Mouse (Mus musculus) hindbrain, postnatal 0 days (tissue): ENCODE data around the gene Mroh8. TPM values are rescaled to one million over a fixed set of nuclear protein-coding genes. Genes with fewer than 3 reads are reported as not detected.

ENCODE experiments used
- ATAC-seq: fragments of 200-750 bp; cut with Nextera tagmentation; 2 replicates; pipeline ENCODE4 v1.8.0; 2017; ENCODE audit warnings: mild to moderate bottlenecking, moderate TSS enrichment, moderate library complexity
- DNase-seq: peaks from one replicate; pipeline ENCODE4 v3.0.0-alpha.2; 2015; ENCODE audit warnings: low spot score
- H3K27ac ChIP-seq: fragments of 300-500 bp; sonication (generic); 2 replicates; pipeline ENCODE4 v1.5.1; 2014; ENCODE audit warnings: mild to moderate bottlenecking
- H3K27me3 ChIP-seq: fragments of 300-500 bp; sonication (generic); 2 replicates; pipeline ENCODE4 v1.6.1; 2014; ENCODE audit warnings: low read length, mixed read lengths; ENCODE audit not compliant: insufficient read depth
- H3K36me3 ChIP-seq: fragments of 300-500 bp; sonication (generic); 2 replicates; pipeline ENCODE4 v1.6.1; 2014; ENCODE audit warnings: low read length, mixed read lengths; ENCODE audit not compliant: insufficient read depth
- H3K4me1 ChIP-seq: fragments of 300-500 bp; sonication (generic); 2 replicates; pipeline ENCODE4 v1.6.1; 2014; ENCODE audit warnings: antibody characterized with exemption, low read length, mixed read lengths; ENCODE audit not compliant: insufficient read depth
- H3K4me2 ChIP-seq: fragments of 300-500 bp; sonication (generic); 2 replicates; pipeline ENCODE4 v1.6.1; 2014; ENCODE audit warnings: low read depth, mild to moderate bottlenecking, low read length, moderate library complexity, mixed read lengths
- H3K4me3 ChIP-seq: fragments of 300-500 bp; sonication (generic); 2 replicates; pipeline ENCODE4 v1.5.1; 2014; ENCODE audit warnings: low read length
- H3K9ac ChIP-seq: fragments of 300-500 bp; sonication (generic); replicated peaks from 2 replicates; pipeline ENCODE4 v1.6.1; 2014; ENCODE audit warnings: mild to moderate bottlenecking, low read length, moderate library complexity, mixed read lengths
- H3K9me3 ChIP-seq: fragments of 300-500 bp; sonication (generic); 2 replicates; pipeline ENCODE4 v1.6.1; 2016; ENCODE audit warnings: low read length, mixed read lengths
- CTCF ChIP-seq: IDR thresholded peaks from 2 replicates; pipeline ENCODE4 v1.5.1; 2016; ENCODE audit warnings: antibody characterized with exemption, control low read depth, low read depth
- WGBS: fragments of 180-500 bp; shearing (Covaris S2); extraction: QIAGEN DNeasy Blood & Tissue Kit; methylation state at CpG from one replicate; pipeline ENCODE4 v1.1.7; 2014; 5-methylcytosine and 5-hydroxymethylcytosine counted together
- polyA plus RNA-seq: library from polyadenylated mRNA; unstranded; fragments of >200 nt; fragmentation: Nextera tagmentation; extraction: Ambion mirVana; gene quantifications from 2 replicates; pipeline ENCODE4 v1.2.1, GENCODE M21; 2015
- total RNA-seq: library from RNA; depleted of rRNA; stranded (reverse); fragments of >200 nt; gene quantifications from 2 replicates; pipeline ENCODE4 v1.2.3, GENCODE M21; 2014

The Mroh8 gene
- total and polyA plus RNA-seq, 2 experiments from 2014 or later, result 0.70 TPM; not detected in 1

DNA sequence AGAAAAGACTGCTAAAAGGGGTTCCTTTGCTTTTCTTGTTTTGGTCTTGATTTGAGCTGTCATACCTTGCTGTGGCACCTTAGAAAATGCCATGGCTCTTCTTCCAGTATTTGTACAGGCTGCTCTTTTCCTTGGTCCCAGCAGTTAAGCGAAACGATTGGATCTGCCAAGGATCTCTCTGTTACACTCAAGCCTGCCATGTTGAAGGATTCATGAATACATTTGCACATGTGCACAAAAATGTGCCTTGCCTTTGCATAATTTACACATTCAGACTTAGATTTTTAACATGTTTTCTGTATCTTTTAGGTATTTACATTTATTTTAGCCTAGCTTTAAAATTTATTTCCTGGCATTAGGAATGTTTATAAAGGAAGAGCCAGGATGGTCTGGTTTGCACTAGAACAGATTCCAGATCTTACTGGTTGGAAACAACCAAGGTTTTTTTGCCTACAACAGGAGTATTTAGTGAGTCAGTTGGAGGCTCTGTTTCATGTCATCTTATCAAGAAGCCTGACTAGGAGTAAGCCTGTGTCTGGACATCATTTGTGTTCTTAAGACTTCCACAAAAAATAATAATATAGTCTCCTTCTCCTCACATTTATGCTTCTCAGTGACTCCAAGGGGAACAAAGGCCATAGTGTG lies 29.0 kb upstream of the Mroh8 start:
- 65% methylated on average over 2 of the region's 2 CpGs for WGBS
- Histone ChIP-seq H3K4me1 (no peaks in the 10 kb centered on the region), H3K27ac (peak overlapping the region; percentile 65), H3K9me3 (no peaks in the 10 kb centered on the region), H3K36me3 (peaks cover 22% of the 10 kb centered on the region; the same call in 1 of the 2 replicates), H3K4me3 (no peak overlapping the region), H3K4me2 (no peak overlapping the region), H3K9ac (no peak overlapping the region), H3K27me3 (no peaks in the 10 kb centered on the region)
- TF ChIP-seq CTCF, result no peak
- DNase-seq (no peak), ATAC-seq (no peak)

GRCm38 (mm10) chr2:157307715-157308265 lies 28.4 kb upstream of the Mroh8 start:
- H3K36me3 ChIP-seq, result peaks cover 28% of the 10 kb centered on the region; the same call in 1 of the 2 replicates

GRCm38 (mm10) chr2:157306091-157307032 lies 27.0 kb upstream of the Mroh8 start:
- Histone ChIP-seq H3K36me3 (peaks cover 30% of the 10 kb centered on the region; the same call in 1 of the 2 replicates), H3K4me2 (no peak overlapping the region), H3K9ac (no peak overlapping the region), H3K4me1 (no peaks in the 10 kb centered on the region), H3K9me3 (no peaks in the 10 kb centered on the region), H3K27ac (no peak overlapping the region), H3K4me3 (no peak overlapping the region), H3K27me3 (no peaks in the 10 kb centered on the region)
- DNase-seq, result no peak
- WGBS, result 68% methylated on average over 7 of the region's 7 CpGs
- TF ChIP-seq CTCF, result no peak
- ATAC-seq, result no peak

More at GRCm38 (mm10) chr2:157307715-157308265, 28.4 kb upstream of the Mroh8 start:
- Histone ChIP-seq H3K27ac (peak overlapping the region; percentile 65), H3K4me1 (no peaks in the 10 kb centered on the region), H3K9ac (no peak overlapping the region), H3K9me3 (no peaks in the 10 kb centered on the region), H3K4me2 (no peak overlapping the region), H3K27me3 (no peaks in the 10 kb centered on the region), H3K4me3 (no peak overlapping the region)
- peak; percentile 79; the same call in 1 of the 2 replicates for ATAC-seq
- DNase-seq, result peak; percentile 72
- TF ChIP-seq CTCF, result no peak
- 48% methylated on average over 4 of the region's 4 CpGs for WGBS

- WGBS, result 45% methylated on average over 9 of the region's 9 CpGs
- peak overlapping the region; percentile 33 for H3K27ac ChIP-seq
- H3K36me3 ChIP-seq, result peaks cover 50% of the 10 kb centered on the region
- H3K9ac ChIP-seq, result no peak overlapping the region
- no peaks in the 10 kb centered on the region for H3K9me3 ChIP-seq
- no peaks in the 10 kb centered on the region for H3K27me3 ChIP-seq
- H3K4me2 ChIP-seq, result no peak overlapping the region
- H3K4me1 ChIP-seq, result no peaks in the 10 kb centered on the region
- DNase-seq (peak; percentile 54), ATAC-seq (peak; percentile 21; the same call in 1 of the 2 replicates)
- no peak for TF ChIP-seq CTCF
- no peak overlapping the region for H3K4me3 ChIP-seq
Observed at GRCm38 (mm10) chr2:157303096-157303495, 23.7 kb upstream of the Mroh8 start.

DNA sequence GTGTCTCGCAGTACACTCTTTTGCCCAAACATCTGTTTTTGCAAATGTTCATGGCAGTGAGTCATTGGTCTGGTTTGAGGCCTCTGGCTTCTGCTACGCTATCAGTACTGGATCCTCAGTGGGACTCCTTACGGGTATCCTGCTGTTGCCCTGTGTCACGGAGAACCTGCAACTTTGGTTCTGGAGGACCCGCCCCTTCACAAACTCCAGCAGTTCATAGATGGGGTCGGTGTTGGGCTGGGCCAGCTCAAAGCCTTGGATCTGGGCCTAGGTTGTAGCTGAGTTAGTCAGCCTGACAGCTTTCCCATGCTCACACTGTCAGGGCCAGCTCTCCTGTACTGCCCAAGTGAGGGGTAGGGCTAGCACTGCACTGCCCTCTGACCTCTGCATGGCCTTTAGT lies 20.7 kb upstream of the Mroh8 start:
- no peak overlapping the region for H3K4me2 ChIP-seq
- no peak for TF ChIP-seq CTCF
- DNase-seq, result no peak
- H3K9me3 ChIP-seq, result no peaks in the 10 kb centered on the region
- H3K27ac ChIP-seq, result no peak overlapping the region
- H3K36me3 ChIP-seq, result peaks cover 58% of the 10 kb centered on the region
- 92% methylated on average over 6 of the region's 6 CpGs for WGBS
- ATAC-seq, result no peak
- H3K4me3 ChIP-seq, result no peak overlapping the region
- no peak overlapping the region for H3K9ac ChIP-seq
- H3K27me3 ChIP-seq, result no peaks in the 10 kb centered on the region
- H3K4me1 ChIP-seq, result no peaks in the 10 kb centered on the region

- H3K4me3 ChIP-seq, result no peak overlapping the region
- no peaks in the 10 kb centered on the region for H3K9me3 ChIP-seq
- no peaks in the 10 kb centered on the region for H3K27me3 ChIP-seq
- no peak overlapping the region for H3K27ac ChIP-seq
- no peak for DNase-seq
- H3K36me3 ChIP-seq, result peaks cover 57% of the 10 kb centered on the region
- no peak for ATAC-seq
- H3K4me1 ChIP-seq, result no peaks in the 10 kb centered on the region
- TF ChIP-seq CTCF, result no peak
- WGBS, result 69% methylated on average over 7 of the region's 7 CpGs
- no peak overlapping the region for H3K4me2 ChIP-seq
- H3K9ac ChIP-seq, result no peak overlapping the region
Observed at GRCm38 (mm10) chr2:157296105-157296689, 16.8 kb upstream of the Mroh8 start.
